Mouse (Mus musculus): Measurements from ENCODE around the gene Pld4. TPM values are rescaled to one million over a fixed set of nuclear protein-coding genes. Genes with fewer than 3 reads are reported as not detected.

The Pld4 gene
- 23.9 and 54.7 TPM in 2 replicates for polyA plus RNA-seq (2012)

GRCm38 (mm10) chr12:112760154-112760926, at the start of gene Pld4:
Pld4 (plus strand) TSS chr12:112760655.

GRCm38 (mm10) chr12:112720216-112720615, 40.2 kb upstream of the Pld4 start, which contains the start of gene Cep170b:
Cep170b (plus strand) TSS chr12:112720455.

DNA sequence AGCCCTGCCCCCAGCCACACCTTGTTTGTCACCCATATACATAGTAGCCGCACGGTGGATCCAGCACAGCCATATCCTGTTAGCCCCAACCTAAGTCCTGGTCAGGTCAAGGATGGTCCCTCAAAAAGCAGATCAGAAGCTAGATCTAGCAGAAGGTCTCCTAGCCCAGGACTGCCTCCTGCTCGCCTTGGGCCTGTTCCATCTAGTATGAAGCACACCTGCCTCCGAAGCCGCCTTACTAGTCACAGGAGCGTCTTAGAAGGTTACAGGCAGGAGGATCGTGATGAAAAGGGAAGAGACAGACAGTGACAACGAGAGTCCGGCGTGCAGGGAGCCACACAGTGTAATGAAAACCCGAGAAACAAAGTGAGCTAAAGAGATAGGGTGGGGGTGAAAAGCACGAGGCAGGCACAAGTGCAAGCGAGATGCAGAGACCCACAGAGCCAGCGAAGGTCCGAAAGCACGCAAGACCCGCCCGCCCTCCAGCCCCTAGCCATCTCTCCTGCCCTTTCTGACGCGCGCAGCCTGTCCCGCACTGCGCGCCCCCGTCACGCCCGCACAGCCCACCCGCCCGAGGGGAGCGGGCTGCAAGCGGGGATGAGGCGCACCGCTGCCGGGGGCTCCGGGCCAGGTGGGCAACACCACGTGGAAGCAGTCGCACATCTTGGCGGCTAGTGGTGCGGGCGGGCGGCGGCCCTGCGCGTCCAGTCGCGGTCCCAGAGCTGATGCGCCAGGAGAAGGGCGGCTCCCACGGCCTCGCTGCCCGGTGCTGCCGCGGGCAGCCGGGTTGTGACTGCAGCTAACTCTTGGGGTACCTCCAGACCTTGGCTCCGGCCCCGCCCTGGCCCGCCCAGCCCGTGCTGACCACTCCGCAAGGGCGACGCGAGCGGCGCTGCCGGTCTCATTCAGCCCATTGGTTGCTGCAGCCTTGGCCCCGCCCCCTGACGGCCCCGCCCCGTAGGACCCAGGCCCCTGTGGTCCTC, 41.7 kb downstream of the Pld4 start, which contains the start of gene Ahnak2:
Gene Ahnak2 (minus strand): TSS at position 794 of the 983 bp plus-strand sequence.

DNA sequence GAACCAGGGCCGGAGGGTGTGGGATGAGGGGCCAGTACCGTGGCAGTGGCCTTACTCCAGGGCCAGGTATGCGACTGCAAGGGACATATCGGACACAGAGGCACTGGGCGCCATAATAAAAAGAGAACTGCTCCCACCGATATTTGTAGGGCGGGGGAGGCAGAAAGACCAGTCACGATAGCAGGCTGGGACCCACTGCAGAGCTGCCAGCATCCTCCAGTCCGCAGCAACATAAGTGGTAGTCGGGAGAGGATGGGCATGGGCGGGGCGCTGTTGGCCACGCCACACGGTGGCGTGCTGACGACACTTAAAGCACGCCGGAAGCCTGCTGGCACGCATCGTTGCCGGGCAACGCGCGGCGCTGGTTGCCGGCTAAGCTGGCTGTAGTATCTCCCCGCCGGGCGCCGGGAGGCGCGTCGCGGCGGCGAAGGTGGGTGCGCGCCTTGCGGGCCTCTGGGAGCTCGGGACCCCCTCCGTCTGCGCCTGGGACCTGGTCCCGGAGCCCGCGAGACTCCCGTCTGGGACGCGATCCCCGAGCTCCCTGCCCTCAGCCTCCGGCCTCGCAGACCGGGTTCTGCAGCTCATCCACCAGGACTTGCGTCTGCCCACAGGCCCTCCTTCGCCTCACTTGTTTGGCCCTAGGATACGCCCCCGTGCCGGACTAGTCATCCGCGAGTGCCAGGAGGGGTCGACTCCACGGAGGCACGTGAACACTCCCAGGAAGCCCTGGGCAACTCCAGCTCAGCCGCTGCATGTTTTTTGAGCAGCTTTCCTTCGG, 48.3 kb downstream of the Pld4 start, which contains the start of gene Clba1:
Gene Clba1 (plus strand): TSS at position 351 of the 778 bp plus-strand sequence.

Other genes with a start within 250 kb of the Pld4 start
- not detected in 2 replicates for gene Tmem179, start 243.9 kb upstream of the Pld4 start, polyA plus RNA-seq (2012)
- gene Inf2, start 171.9 kb upstream of the Pld4 start, polyA plus RNA-seq (2012), result 101 and 119 TPM in 2 replicates
- gene Adssl1, start 140.6 kb upstream of the Pld4 start, polyA plus RNA-seq (2012), result 219 and 252 TPM in 2 replicates
- gene Siva1, start 116.0 kb upstream of the Pld4 start, polyA plus RNA-seq (2012), result 95.9 and 97.1 TPM in 2 replicates
- gene Akt1, start 85.8 kb upstream of the Pld4 start, polyA plus RNA-seq (2012), result 394 and 418 TPM in 2 replicates
- gene Zbtb42, start 81.8 kb upstream of the Pld4 start, polyA plus RNA-seq (2012), result 14.5 and 17.0 TPM in 2 replicates
- gene Cep170b, start 40.2 kb upstream of the Pld4 start, polyA plus RNA-seq (2012), result 5.2 and 8.6 TPM in 2 replicates
- gene Ahnak2, start 42.0 kb downstream of the Pld4 start, polyA plus RNA-seq (2012), result 0.01 TPM in 1 of 2 replicates, not detected in the other
- 1.7 and 2.4 TPM in 2 replicates for gene Clba1, start 48.3 kb downstream of the Pld4 start, polyA plus RNA-seq (2012)
- gene Cdca4, start 68.8 kb downstream of the Pld4 start, polyA plus RNA-seq (2012), result 24.9 and 28.0 TPM in 2 replicates
- gene Gpr132, start 107.6 kb downstream of the Pld4 start, polyA plus RNA-seq (2012), result 6.3 and 8.1 TPM in 2 replicates
- gene Jag2, start 169.1 kb downstream of the Pld4 start, polyA plus RNA-seq (2012), result 13.5 and 30.2 TPM in 2 replicates
- gene Nudt14, start 181.5 kb downstream of the Pld4 start, polyA plus RNA-seq (2012), result 25.3 and 26.5 TPM in 2 replicates
- 40.9 and 59.2 TPM in 2 replicates for gene Btbd6, start 215.8 kb downstream of the Pld4 start, polyA plus RNA-seq (2012)
- 33.5 and 49.8 TPM in 2 replicates for gene Brf1, start 240.0 kb downstream of the Pld4 start, polyA plus RNA-seq (2012)

Data from megakaryocyte-erythroid progenitor cell, adult 5 weeks (primary cell).